Mouse (Mus musculus) limb, embryonic 12.5 days (tissue): ENCODE data around the gene Rcc2. TPM values are rescaled to one million over a fixed set of nuclear protein-coding genes. Genes with fewer than 3 reads are reported as not detected.

Source experiments
- ATAC-seq: fragments of 200-750 bp; cut with Nextera tagmentation; 2 replicates; pipeline ENCODE4 v1.8.0; 2017; ENCODE audit warnings: low read depth, moderate TSS enrichment; ENCODE audit not compliant: insufficient number of reproducible peaks, insufficient read depth, low FRiP score, low TSS enrichment
- H3K27ac ChIP-seq: fragments of 300-500 bp; sonication (generic); 2 replicates; pipeline ENCODE4 v1.5.1; 2016; ENCODE audit warnings: mild to moderate bottlenecking, moderate library complexity
- H3K27me3 ChIP-seq: fragments of 300-500 bp; sonication (generic); 2 replicates; pipeline ENCODE4 v1.6.1; 2016; ENCODE audit warnings: mild to moderate bottlenecking, moderate library complexity
- H3K36me3 ChIP-seq: fragments of 300-500 bp; sonication (generic); 2 replicates; pipeline ENCODE4 v1.6.1; 2016; ENCODE audit warnings: mild to moderate bottlenecking, moderate library complexity
- H3K4me1 ChIP-seq: fragments of 300-500 bp; sonication (generic); replicated peaks from 2 replicates; pipeline ENCODE4 v1.6.1; 2016
- H3K4me2 ChIP-seq: fragments of 300-500 bp; sonication (generic); 2 replicates; pipeline ENCODE4 v1.6.1; 2016; ENCODE audit warnings: mild to moderate bottlenecking, moderate library complexity
- H3K4me3 ChIP-seq: fragments of 300-500 bp; sonication (generic); replicated peaks from 2 replicates; pipeline ENCODE4 v1.5.1; 2016; ENCODE audit warnings: mild to moderate bottlenecking
- H3K9ac ChIP-seq: fragments of 300-500 bp; sonication (generic); replicated peaks from 2 replicates; pipeline ENCODE4 v1.6.1; 2016; ENCODE audit warnings: mild to moderate bottlenecking, moderate library complexity
- H3K9me3 ChIP-seq: fragments of 300-500 bp; sonication (generic); 2 replicates; pipeline ENCODE4 v1.6.1; 2016; ENCODE audit warnings: mild to moderate bottlenecking, moderate library complexity
- WGBS: fragments of 180-500 bp; shearing (Covaris S2); methylation state at CpG from one replicate; pipeline ENCODE4 v1.1.7; 2016; 5-methylcytosine and 5-hydroxymethylcytosine counted together
- polyA plus RNA-seq: library from polyadenylated mRNA; unstranded; fragments of >200 nt; fragmentation: Nextera tagmentation; extraction: Ambion mirVana; gene quantifications from 2 replicates; pipeline ENCODE4 v1.2.1, GENCODE M21; 2016

Gene Rcc2
- polyA plus RNA-seq, 1 experiment from 2014 or later = 139 TPM

DNA sequence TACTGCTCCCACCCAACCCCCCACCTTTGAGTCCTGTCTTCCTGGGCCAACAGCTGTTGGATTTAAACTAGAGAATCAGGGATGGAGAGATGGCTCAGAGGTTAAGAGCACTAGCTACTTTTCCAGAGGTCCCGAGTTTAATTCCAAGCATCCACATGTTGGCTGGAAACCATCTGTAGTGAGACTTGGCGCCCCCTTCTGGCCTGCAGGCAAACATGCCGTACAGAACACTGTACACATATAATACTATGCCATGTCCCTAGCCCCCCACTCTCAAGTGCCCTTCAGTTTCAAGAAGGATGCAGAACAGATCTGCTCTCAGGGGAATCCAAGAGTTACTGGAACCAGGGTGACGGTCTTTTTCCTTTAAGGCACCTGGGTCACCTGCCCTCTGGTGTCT is 31.3 kb downstream of the Rcc2 start:
- no peak overlapping the region for H3K9ac ChIP-seq
- no peak for ATAC-seq

GRCm38 (mm10) chr4:140732871-140733270 is 32.5 kb downstream of the Rcc2 start:
- Histone ChIP-seq H3K9ac (no peak overlapping the region), H3K9me3 (no peaks in the 10 kb centered on the region), H3K4me1 (no peaks in the 10 kb centered on the region), H3K4me2 (no peak overlapping the region), H3K36me3 (no peaks in the 10 kb centered on the region), H3K27ac (no peak overlapping the region), H3K27me3 (no peaks in the 10 kb centered on the region), H3K4me3 (no peak overlapping the region)
- WGBS = 72% methylated on average over 7 of the region's 7 CpGs
- no peak for ATAC-seq

More for the DNA sequence above, 31.3 kb downstream of the Rcc2 start:
- Histone ChIP-seq H3K4me2 (no peak overlapping the region), H3K36me3 (peaks cover 9% of the 10 kb centered on the region; the same call in 1 of the 2 replicates), H3K9me3 (no peaks in the 10 kb centered on the region), H3K27ac (no peak overlapping the region), H3K4me1 (no peaks in the 10 kb centered on the region), H3K27me3 (no peaks in the 10 kb centered on the region), H3K4me3 (no peak overlapping the region)
- 83% methylated on average over 4 of the region's 4 CpGs for WGBS

- H3K9me3 ChIP-seq = no peaks in the 10 kb centered on the region
- H3K27me3 ChIP-seq = no peaks in the 10 kb centered on the region
- H3K36me3 ChIP-seq = no peaks in the 10 kb centered on the region
- no peaks in the 10 kb centered on the region for H3K4me1 ChIP-seq
- no peak overlapping the region for H3K4me3 ChIP-seq
- no peak for ATAC-seq
- WGBS = 87% methylated on average over 11 of the region's 11 CpGs
- H3K4me2 ChIP-seq = no peak overlapping the region
- no peak overlapping the region for H3K27ac ChIP-seq
- H3K9ac ChIP-seq = no peak overlapping the region
These were observed 40.3 kb downstream of the Rcc2 start for GRCm38 (mm10) chr4:140740655-140741054.

DNA sequence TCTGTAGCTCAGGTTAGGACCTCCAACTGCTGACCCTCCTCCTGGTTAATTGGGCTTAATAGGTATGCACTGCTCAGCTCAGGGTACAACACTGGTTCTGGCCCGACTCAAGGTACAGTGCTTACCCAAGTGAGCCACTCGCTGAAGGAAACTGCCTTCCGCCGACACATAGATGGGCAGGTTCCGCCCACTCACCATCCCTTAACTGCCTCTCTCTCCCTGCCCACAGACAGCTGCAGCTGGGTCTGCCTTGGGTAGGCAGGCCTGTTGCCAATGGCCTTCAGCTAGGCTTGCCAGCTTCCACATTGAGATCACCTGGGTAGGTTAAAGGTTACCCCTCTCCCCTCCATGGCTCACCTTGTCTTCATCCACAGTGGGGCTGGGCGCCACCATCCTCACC is 41.1 kb downstream of the Rcc2 start:
- ATAC-seq = no peak
- Histone ChIP-seq H3K4me2 (no peak overlapping the region), H3K4me3 (no peak overlapping the region), H3K4me1 (no peaks in the 10 kb centered on the region), H3K27ac (no peak overlapping the region), H3K27me3 (no peaks in the 10 kb centered on the region), H3K9ac (no peak overlapping the region), H3K36me3 (no peaks in the 10 kb centered on the region), H3K9me3 (no peaks in the 10 kb centered on the region)
- WGBS = 82% methylated on average over 6 of the region's 6 CpGs

- Histone ChIP-seq H3K4me3 (no peak within 1 kb of the TSS), H3K27ac (no peak within 1 kb of the TSS), H3K36me3 (no peaks in the 10 kb centered on the region), H3K4me1 (0 out of 2 replicates have a peak, but pooled peaks cover 2% of the 10 kb centered on the region), H3K27me3 (no peaks in the 10 kb centered on the region), H3K9me3 (no peaks in the 10 kb centered on the region), H3K4me2 (no peak within 1 kb of the TSS), H3K9ac (no peak within 1 kb of the TSS)
- 70% methylated on average over 2 of the region's 2 CpGs for WGBS
- no peak for ATAC-seq
These were observed 42.2 kb downstream of the Rcc2 start, which contains the start of gene Padi6 for GRCm38 (mm10) chr4:140742543-140742942. TSS of gene Padi6 (minus strand) at chr4:140742643.

DNA sequence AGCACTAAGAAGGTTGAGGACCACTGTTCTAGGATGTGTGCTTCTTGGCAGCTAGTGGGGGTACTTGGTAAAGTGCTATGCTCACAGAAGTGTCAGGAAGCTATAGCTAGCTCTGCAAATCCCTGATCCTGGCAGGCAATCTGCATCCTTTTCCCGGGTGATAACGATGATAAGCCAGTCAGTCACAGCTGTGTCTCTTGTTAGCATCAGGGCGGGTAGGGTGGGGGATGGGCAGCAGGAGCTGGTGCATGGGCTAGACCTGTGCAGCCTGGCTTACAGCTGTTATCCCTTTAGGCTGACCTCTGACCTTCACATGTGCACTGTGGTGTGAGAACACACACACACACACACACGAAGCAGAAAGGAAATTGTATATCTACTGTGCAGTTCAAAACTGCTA is 42.7 kb downstream of the Rcc2 start:
- 44% methylated on average over 4 of the region's 4 CpGs for WGBS
- Histone ChIP-seq H3K4me1 (peaks cover 7% of the 10 kb centered on the region; the same call in 1 of the 2 replicates), H3K9me3 (no peaks in the 10 kb centered on the region), H3K9ac (no peak overlapping the region), H3K27ac (no peak overlapping the region), H3K27me3 (no peaks in the 10 kb centered on the region; the same call in 1 of the 2 replicates), H3K36me3 (no peaks in the 10 kb centered on the region), H3K4me2 (no peak overlapping the region), H3K4me3 (no peak overlapping the region)
- ATAC-seq = no peak

DNA sequence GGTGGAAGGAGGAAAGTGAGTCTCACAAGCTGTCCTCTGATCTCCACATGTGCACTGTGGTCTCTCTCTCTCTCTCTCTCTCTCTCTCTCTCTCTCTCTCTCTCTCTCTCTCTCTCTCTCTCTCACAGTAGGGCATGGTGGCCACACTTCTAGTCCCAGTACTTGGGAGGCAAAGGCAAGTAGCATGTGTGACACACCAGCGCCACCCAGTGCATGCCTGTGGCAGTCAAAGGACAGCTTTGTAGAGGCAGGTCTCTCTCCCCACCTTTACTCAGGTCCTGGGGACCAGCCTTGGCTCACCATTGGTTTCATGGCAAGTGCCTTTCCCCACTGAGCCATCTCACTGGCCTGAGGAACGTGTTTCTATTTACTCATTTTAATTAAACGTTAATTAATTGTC is 44.3 kb downstream of the Rcc2 start:
- Histone ChIP-seq H3K4me1 (peaks cover 7% of the 10 kb centered on the region; the same call in 1 of the 2 replicates), H3K27ac (no peak overlapping the region), H3K9ac (no peak overlapping the region), H3K4me3 (no peak overlapping the region), H3K36me3 (no peaks in the 10 kb centered on the region), H3K9me3 (no peaks in the 10 kb centered on the region), H3K27me3 (peaks cover 4% of the 10 kb centered on the region; the same call in 1 of the 2 replicates), H3K4me2 (no peak overlapping the region)
- no peak for ATAC-seq
- 17% methylated on average over 3 of the region's 3 CpGs for WGBS

- 29% methylated on average over 12 of the region's 12 CpGs for whole genome bisulfite sequencing
- H3K36me3 ChIP-seq = no peaks in the 10 kb centered on the region
- H3K27me3 ChIP-seq = peaks cover 23% of the 10 kb centered on the region
- H3K4me2 ChIP-seq = no peak overlapping the region
- no peak overlapping the region for H3K9ac ChIP-seq
- no peak for ATAC-seq
- no peaks in the 10 kb centered on the region for H3K9me3 ChIP-seq
- H3K4me1 ChIP-seq = peaks cover 7% of the 10 kb centered on the region; the same call in 1 of the 2 replicates
- H3K27ac ChIP-seq = no peak overlapping the region
- H3K4me3 ChIP-seq = no peak overlapping the region
These were observed 47.6 kb downstream of the Rcc2 start for GRCm38 (mm10) chr4:140747978-140748377.

DNA sequence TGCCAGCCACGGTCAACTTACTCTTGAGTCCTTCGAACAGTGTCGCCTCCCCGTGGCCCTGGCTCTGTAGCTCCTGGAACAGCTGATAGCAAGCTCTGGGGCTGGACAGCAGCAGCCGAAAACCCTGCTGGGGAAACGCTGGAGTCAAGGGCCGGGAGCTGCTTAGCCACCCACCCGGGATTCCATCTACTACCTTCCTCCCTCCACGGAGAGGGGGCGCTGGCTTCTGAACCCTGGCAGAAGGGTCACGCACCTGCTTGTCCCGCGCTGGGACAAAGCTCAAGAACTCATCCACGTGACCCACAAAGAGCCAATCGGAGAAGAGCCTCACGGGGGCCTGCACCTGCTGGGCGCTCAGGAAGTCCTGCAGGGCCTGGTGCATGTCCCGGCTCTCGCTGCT is 50.0 kb downstream of the Rcc2 start:
- peak overlapping the region; percentile 25; the same call in 1 of the 2 replicates for H3K4me2 ChIP-seq
- no peak overlapping the region for H3K27ac ChIP-seq
- 14% methylated on average over 19 of the region's 19 CpGs for WGBS
- no peaks in the 10 kb centered on the region for H3K36me3 ChIP-seq
- H3K4me1 ChIP-seq = peaks cover 14% of the 10 kb centered on the region
- no peak overlapping the region for H3K4me3 ChIP-seq
- ATAC-seq = no peak
- no peak overlapping the region for H3K9ac ChIP-seq
- H3K9me3 ChIP-seq = no peaks in the 10 kb centered on the region
- H3K27me3 ChIP-seq = peaks cover 23% of the 10 kb centered on the region

DNA sequence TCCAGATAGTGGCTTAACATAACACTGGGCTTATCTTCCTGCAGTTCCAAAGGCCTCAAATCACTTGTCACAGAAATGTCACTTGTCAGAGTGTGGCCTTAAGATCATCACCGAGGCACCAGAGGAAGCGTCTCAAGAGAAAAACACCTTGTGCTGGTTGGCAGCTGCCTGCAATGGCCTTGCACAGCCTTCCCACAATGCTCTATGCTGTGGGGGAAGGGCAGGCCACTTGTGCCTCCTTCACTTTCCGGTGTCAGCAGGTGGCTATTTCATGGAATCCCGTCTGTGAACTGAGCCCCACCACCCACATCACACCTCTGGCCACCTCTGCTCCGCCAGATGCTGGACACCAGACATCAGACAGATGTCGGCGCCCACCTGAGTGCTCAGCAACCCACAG is 53.0 kb downstream of the Rcc2 start:
- Histone ChIP-seq H3K27me3 (peaks cover 21% of the 10 kb centered on the region), H3K36me3 (no peaks in the 10 kb centered on the region), H3K27ac (0 out of 2 replicates have a peak overlapping the region, but pooled peaks have one; percentile 53), H3K4me2 (no peak overlapping the region), H3K9me3 (no peaks in the 10 kb centered on the region), H3K9ac (no peak overlapping the region), H3K4me1 (peaks cover 16% of the 10 kb centered on the region), H3K4me3 (no peak overlapping the region)
- ATAC-seq = no peak
- 49% methylated on average over 7 of the region's 7 CpGs for WGBS

GRCm38 (mm10) chr4:140755811-140756210 is 55.5 kb downstream of the Rcc2 start:
- Histone ChIP-seq H3K9ac (no peak overlapping the region), H3K9me3 (no peaks in the 10 kb centered on the region), H3K4me1 (peaks cover 16% of the 10 kb centered on the region), H3K36me3 (no peaks in the 10 kb centered on the region), H3K4me3 (no peak overlapping the region), H3K27me3 (peaks cover 8% of the 10 kb centered on the region), H3K4me2 (no peak overlapping the region), H3K27ac (no peak overlapping the region)
- ATAC-seq = no peak
- WGBS = 76% methylated on average over 3 of the region's 3 CpGs

- Histone ChIP-seq H3K27ac (no peak overlapping the region), H3K9ac (no peak overlapping the region), H3K4me3 (no peak overlapping the region), H3K9me3 (no peaks in the 10 kb centered on the region), H3K4me1 (peaks cover 10% of the 10 kb centered on the region), H3K4me2 (no peak overlapping the region), H3K36me3 (no peaks in the 10 kb centered on the region), H3K27me3 (peaks cover 5% of the 10 kb centered on the region; the same call in 1 of the 2 replicates)
- WGBS = 84% methylated on average over 7 of the region's 7 CpGs
- ATAC-seq = no peak
These were observed 61.3 kb downstream of the Rcc2 start for GRCm38 (mm10) chr4:140761601-140762000.
